Mouse (Mus musculus): Measurements from ENCODE around the gene Gins1. TPM values are rescaled to one million over a fixed set of nuclear protein-coding genes. Genes with fewer than 3 reads are reported as not detected.
A peak's percentile ranks its signal among the peaks of the same experiment; 100 is the strongest.
"Not testable (repeated sequence)": the region's sequence is repeated elsewhere in the genome, so short reads cannot be mapped to it uniquely, and the experiment has no call there.

The Gins1 gene
- total RNA-seq, 2 experiments from 2014 or later = 1.9 to 3.3 TPM

GRCm38 (mm10) chr2:150904272-150904935 is 796 bp upstream of the Gins1 start, which contains the start of gene Abhd12:
Abhd12 (minus strand) TSS chr2:150904741.
- DNase-seq (ENCODE audit: extremely low spot score in 1 of 2, low spot score in 2 of 2) = peak; percentile 95 to 100
- intact Hi-C loops (cut with DNase I) = loop anchor here (5.0 kb wide), 3 partner anchors 42 to 72 kb away; no protein-coding TSS in a partner anchor

- intact Hi-C loops (cut with DNase I) = loop anchor here (5.0 kb wide), 1 partner anchor 93 kb away; no protein-coding TSS in a partner anchor
- not testable (repeated sequence) for DNase-seq (ENCODE audit: extremely low spot score in 1 of 2, low spot score in 2 of 2)
Measured at GRCm38 (mm10) chr2:150908881-150909280, 3.7 kb downstream of the Gins1 start.

- DNase-seq (ENCODE audit: extremely low spot score in 1 of 2, low spot score in 2 of 2) = peak; percentile 90 to 95
- intact Hi-C loops (cut with DNase I) = loop anchor here (5.0 kb wide), 1 partner anchor 93 kb away; no protein-coding TSS in a partner anchor
Measured at GRCm38 (mm10) chr2:150909429-150910039, 4.3 kb downstream of the Gins1 start.

- intact Hi-C loops (cut with DNase I) = no loop called here
- DNase-seq (ENCODE audit: extremely low spot score in 1 of 2, low spot score in 2 of 2) = no peak
Measured at GRCm38 (mm10) chr2:150910295-150910881, 5.2 kb downstream of the Gins1 start.

- intact Hi-C loops (cut with DNase I) = no loop called here
- no peak for DNase-seq (ENCODE audit: extremely low spot score in 1 of 2, low spot score in 2 of 2)
Measured at GRCm38 (mm10) chr2:150914781-150915515, 9.7 kb downstream of the Gins1 start.

GRCm38 (mm10) chr2:150915786-150916185 is 10.6 kb downstream of the Gins1 start:
- DNase-seq (ENCODE audit: extremely low spot score in 1 of 2, low spot score in 2 of 2) = no peak
- intact Hi-C loops (cut with DNase I) = no loop called here

- intact Hi-C loops (cut with DNase I) = no loop called here
- no peak for DNase-seq (ENCODE audit: extremely low spot score in 1 of 2, low spot score in 2 of 2)
Measured at GRCm38 (mm10) chr2:150918720-150919119, 13.5 kb downstream of the Gins1 start.

- DNase-seq (ENCODE audit: extremely low spot score in 1 of 2, low spot score in 2 of 2) = no peak
- intact Hi-C loops (cut with DNase I) = no loop called here
Measured at GRCm38 (mm10) chr2:150920543-150920942, 15.3 kb downstream of the Gins1 start.

- no peak for DNase-seq (ENCODE audit: extremely low spot score in 1 of 2, low spot score in 2 of 2)
Measured at GRCm38 (mm10) chr2:150921697-150922096, 16.5 kb downstream of the Gins1 start.

GRCm38 (mm10) chr2:150922165-150922564 is 17.0 kb downstream of the Gins1 start:
- intact Hi-C loops (cut with DNase I) = no loop called here
- DNase-seq (ENCODE audit: extremely low spot score in 1 of 2, low spot score in 2 of 2) = no peak

More at GRCm38 (mm10) chr2:150921697-150922096, 16.5 kb downstream of the Gins1 start:
- intact Hi-C loops (cut with DNase I) = no loop called here

- intact Hi-C loops (cut with DNase I) = no loop called here
- DNase-seq (ENCODE audit: extremely low spot score in 1 of 2, low spot score in 2 of 2) = no peak
Measured at GRCm38 (mm10) chr2:150923026-150923425, 17.8 kb downstream of the Gins1 start.

GRCm38 (mm10) chr2:150923505-150923904 is 18.3 kb downstream of the Gins1 start:
- DNase-seq (ENCODE audit: extremely low spot score in 1 of 2, low spot score in 2 of 2) = no peak
- intact Hi-C loops (cut with DNase I) = no loop called here

- DNase-seq (ENCODE audit: extremely low spot score in 1 of 2, low spot score in 2 of 2) = no peak
- intact Hi-C loops (cut with DNase I) = no loop called here
Measured at GRCm38 (mm10) chr2:150927038-150927720, 22.0 kb downstream of the Gins1 start.

GRCm38 (mm10) chr2:150929156-150929555 is 24.0 kb downstream of the Gins1 start:
- no peak for DNase-seq (ENCODE audit: extremely low spot score in 1 of 2, low spot score in 2 of 2)
- intact Hi-C loops (cut with DNase I) = no loop called here

- DNase-seq (ENCODE audit: extremely low spot score in 1 of 2, low spot score in 2 of 2) = no peak
- intact Hi-C loops (cut with DNase I) = no loop called here
Measured at GRCm38 (mm10) chr2:150930806-150931205, 25.6 kb downstream of the Gins1 start.

- intact Hi-C loops (cut with DNase I) = no loop called here
- DNase-seq (ENCODE audit: extremely low spot score in 1 of 2, low spot score in 2 of 2) = no peak
Measured at GRCm38 (mm10) chr2:150933482-150933881, 28.3 kb downstream of the Gins1 start.

- intact Hi-C loops (cut with DNase I) = no loop called here
Measured at GRCm38 (mm10) chr2:150934659-150935058, 29.5 kb downstream of the Gins1 start.

GRCm38 (mm10) chr2:150944017-150944416 is 38.8 kb downstream of the Gins1 start:
- intact Hi-C loops (cut with DNase I) = no loop called here

More at GRCm38 (mm10) chr2:150934659-150935058, 29.5 kb downstream of the Gins1 start:
- no peak for DNase-seq (ENCODE audit: extremely low spot score in 1 of 2, low spot score in 2 of 2)

GRCm38 (mm10) chr2:150947341-150947740 is 42.1 kb downstream of the Gins1 start:
- intact Hi-C loops (cut with DNase I); DNase-seq (ENCODE audit: extremely low spot score in 1 of 2, low spot score in 2 of 2): not testable (repeated sequence)

More at GRCm38 (mm10) chr2:150944017-150944416, 38.8 kb downstream of the Gins1 start:
- DNase-seq (ENCODE audit: extremely low spot score in 1 of 2, low spot score in 2 of 2) = no peak

Measured in left cerebral cortex, postnatal 10 days (tissue).